Mouse (Mus musculus) c-Kit-negative CD71-positive TER-119-positive erythroid progenitor cells, embryonic 14.5 days (primary cell): ENCODE measurements around the gene Mrgprf.

Experiments used
- DNase-seq: peaks from one replicate; pipeline ENCODE4 v3.0.0-alpha.2; 2013; ENCODE audit warnings: low read depth, low spot score

Mrgprf gene

GRCm38 (mm10) chr7:145335616-145336332 lies 35.1 kb downstream of the Mrgprf start:
- DNase-seq: no peak

GRCm38 (mm10) chr7:145337889-145338288 lies 37.3 kb downstream of the Mrgprf start:
- no peak for DNase-seq

GRCm38 (mm10) chr7:145340248-145340904 lies 39.7 kb downstream of the Mrgprf start:
- no peak for DNase-seq
